Mouse (Mus musculus) CD8-positive naive resting alpha-beta T cell, adult 2 months (primary cell): ENCODE data around the gene Cdt1.

Experiments used
- DNase-seq, 2 experiments: peaks; one replicate each; pipeline ENCODE4 v3.0.0; 2022; ENCODE audit warnings: low read depth in 2 of 2, low spot score in 2 of 2

The Cdt1 gene

DNA sequence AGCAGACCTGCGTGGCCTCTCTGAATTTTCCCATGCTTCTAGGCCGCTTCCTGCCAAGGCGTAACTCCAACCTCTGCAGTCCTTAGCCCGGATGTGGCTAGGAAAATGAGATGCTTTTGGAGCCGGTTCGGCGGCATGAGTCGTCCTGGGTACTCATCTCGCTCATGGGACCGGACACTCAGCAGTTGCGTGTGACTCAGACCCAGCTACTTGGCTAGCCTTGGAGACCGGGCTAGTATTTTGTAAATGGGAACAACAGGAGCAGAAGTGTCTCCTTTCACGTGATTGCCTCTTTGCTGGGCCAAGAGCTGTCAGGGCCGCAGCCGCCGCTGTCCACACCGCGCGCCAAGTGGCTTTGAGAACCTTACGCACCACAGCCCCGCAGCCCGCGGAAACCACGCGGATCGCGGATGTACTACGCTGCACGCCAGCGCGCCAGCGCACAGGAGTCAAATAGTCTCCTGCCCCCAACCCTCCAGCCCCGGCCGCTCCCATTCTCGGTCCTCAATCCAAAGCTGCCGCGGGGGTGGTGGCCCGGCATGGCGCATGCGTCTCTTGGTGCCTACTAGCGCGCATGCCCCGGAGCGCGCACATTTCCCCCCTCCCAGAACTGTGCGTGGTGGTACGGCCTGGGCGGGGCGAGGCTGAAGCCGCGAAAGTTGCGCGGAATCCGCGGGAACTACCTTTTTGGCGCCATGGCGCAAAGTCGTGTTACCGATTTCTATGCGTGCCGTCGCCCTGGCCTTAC lies at the start of gene Cdt1:
Gene Cdt1 (plus strand): TSS at position 655 of the 748 bp plus-strand sequence.
- peak; percentile 91 to 93 for DNase-seq

DNA sequence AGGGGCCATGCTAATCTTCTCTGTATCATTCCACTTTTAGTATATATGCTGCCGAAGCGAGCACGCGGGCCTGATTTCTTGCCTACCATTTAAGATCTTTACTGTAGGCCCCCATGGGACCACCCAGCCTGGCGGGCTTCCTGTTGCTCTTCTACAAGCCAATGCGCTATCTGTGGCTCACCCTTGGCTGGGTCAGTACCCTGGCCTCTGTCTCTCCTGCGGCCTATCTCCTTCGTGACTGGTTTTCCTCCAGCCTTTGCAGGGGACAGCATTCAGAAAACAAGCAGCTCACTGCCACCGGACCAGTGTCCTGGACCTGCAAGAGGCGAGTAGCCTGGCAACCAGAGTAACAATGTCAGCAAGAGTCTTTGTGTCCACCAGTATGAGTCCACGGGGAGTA lies 47.2 kb upstream of the Cdt1 start:
- DNase-seq = no peak

DNA sequence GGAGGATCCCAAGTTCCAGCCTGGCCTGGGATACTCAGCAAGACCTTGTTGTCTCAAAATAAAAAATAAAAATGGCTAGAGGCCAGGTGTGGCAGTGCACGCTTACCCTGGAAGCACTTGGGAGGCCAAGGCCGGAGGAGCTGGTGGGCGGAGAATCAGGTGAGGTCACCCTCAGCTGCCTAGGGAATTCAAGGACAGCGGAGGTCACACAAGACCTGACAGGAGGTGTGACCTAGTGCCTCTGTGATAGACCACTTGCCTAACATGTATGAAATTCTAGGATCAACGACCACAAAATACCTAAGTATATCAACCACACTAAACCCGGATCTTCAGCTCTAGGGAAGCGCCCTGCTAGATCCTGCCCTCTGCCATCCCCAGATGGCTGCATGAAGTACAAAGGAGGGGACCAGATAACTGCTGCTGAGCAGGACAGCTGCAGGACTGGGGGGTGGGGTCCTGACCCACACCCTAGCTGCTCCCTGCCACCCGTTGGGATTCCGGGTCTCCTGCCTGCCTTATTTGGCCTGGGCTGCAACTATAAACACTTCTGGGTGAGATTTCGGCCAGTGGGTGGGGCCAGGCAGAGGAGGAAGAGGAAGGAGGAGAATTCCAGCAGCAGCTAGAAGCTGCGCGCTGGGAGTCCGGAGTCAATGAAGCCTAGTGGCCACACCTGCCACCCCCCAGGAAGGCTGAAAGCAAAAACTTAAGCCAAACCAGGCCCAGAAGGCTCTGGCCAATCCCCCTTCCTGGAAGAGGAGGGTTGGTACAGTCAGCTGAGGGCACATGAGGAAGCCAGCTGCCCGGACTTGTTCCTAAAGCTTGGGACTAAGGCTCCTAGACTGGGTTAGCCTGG lies 44.8 kb upstream of the Cdt1 start:
- DNase-seq = no peak

DNA sequence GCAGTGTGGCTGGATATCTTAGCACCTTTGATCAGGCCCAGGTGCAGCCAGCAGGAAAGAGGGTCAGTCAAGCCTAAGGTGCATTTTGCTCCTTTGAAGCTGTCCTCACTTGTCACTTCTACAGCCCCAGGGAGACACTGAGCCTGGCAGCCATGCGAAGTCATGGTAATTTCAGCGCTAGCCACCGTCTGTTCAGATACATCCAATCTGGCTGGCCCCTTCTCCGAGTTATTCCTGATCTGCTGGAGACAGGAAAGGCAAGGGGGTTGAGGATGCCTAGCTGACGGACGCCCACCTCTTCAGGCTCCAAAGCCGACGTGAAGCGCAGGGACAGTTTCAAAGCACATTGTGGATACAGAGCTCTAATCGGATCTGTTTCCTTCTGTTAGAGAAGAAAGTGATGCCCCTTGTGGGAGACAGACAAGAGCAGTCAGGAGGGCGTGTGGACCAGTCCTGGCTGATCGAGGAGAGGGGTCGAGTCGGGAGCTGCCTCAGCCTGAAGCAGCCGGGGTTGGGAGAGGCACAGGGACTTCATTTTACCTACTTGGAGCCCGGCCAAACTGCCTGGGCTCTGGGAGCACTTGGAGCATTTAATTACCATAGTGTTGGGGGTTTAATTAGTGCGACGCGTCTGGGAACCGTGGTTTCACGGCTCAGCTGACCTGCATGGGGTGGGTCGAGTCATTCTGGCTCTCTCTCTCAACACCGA lies 44.0 kb upstream of the Cdt1 start:
- no peak for DNase-seq

DNA sequence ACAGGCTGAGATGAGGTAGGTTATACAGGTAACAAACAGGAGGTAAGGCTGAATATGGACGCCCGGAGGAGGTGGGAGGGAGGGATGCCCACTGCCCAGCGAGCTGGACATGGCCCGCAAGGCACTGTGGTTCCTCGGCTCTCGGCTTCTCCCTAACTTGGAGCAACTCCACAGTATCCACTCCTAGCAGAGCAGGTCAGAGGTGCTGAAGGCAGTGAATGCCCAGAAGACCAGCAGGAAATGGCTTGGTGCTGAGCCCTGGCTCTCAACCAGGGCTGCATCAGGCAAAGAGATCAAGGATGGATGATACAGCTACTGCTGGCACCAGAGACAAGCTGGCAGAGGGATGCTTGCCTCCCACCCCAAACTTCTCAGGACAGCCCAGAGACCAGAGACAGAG lies 43.3 kb upstream of the Cdt1 start:
- DNase-seq = no peak

DNA sequence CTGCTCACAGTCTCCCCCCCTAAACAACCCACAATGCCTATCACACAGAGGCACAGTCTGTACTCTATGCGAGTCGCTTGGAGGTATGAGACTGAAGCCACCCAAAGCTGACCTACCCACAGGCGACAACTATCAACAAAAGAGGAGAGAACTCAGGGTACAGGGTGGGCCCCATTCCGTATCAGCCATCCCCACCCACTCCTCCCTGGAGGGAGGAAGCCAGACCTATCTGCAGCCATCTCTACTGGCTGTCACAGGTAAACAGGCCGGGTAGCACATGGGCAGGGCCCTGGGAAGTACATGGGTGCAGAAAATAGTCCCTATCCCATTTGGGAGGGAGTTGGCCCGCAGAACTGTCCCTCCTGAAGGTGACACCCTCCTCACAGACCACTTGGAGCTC lies 42.8 kb upstream of the Cdt1 start:
- DNase-seq = no peak

DNA sequence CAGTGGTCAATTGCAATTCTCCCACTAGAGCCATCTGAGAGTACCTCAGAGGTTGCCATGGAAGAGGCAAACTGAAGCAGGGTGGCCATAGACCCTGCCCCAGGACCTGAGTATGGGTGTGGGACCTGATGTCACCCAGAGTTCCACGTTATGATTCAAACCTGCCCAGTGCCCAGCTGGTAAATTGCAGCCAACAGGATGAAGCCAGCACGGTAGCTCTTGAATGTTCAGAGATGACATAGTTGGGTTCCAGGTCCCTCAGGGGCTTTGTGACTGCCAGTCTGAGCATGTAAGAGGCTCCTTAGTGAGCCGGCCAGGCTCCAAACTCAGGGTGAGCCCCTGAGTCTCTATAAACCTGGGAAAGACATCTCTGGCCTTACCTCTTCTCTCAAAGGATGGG lies 41.7 kb upstream of the Cdt1 start:
- DNase-seq = no peak

DNA sequence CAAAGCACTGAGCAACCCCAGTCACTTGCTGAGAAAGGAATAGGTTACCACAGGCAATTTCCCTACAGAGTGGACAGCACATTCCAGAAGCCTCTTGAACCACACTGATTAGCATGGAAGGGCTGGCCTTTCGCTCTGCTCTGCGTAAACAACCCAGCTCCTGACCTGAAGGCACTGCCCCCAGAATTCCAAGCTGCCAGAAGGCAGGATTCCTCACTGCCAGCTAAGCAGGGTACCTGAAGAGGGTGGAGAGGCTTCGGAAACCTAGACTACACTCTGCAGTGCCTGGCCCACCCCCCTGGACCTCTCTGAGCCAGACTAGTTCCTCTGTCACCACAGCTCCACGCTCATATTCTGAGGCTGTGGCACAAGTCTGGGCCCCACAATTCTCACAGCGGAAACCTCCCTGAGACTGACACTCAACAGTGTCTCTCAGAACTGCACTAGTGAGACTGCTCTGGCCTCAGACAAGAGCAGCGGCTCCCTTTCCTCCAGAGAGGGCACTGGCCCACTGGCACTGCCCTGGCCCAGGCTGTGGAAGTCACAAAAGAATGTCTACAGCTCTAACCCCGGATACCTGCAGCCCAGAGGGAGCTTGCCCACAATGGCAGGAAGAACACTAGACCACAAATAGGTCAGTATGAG lies 41.2 kb upstream of the Cdt1 start:
- no peak for DNase-seq

DNA sequence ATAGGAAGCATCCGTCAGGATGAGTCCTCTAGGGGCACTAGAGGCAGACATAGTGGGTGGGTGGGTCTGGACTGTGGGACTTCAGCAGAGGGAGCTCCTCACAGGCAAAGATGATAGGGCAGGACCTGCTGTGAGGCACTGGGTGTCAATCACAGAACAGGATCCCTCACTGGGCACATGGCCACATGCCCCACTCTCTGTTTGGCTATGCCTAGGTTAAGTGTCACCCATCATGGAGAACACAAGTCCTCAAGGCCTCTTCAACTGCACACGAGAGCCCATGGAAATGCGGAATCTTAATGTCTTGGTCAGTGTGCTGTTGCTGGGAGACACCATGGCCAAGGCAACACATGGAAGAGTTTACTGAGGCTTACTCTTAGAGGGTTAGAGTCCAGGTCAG lies 39.9 kb upstream of the Cdt1 start:
- DNase-seq = no peak

DNA sequence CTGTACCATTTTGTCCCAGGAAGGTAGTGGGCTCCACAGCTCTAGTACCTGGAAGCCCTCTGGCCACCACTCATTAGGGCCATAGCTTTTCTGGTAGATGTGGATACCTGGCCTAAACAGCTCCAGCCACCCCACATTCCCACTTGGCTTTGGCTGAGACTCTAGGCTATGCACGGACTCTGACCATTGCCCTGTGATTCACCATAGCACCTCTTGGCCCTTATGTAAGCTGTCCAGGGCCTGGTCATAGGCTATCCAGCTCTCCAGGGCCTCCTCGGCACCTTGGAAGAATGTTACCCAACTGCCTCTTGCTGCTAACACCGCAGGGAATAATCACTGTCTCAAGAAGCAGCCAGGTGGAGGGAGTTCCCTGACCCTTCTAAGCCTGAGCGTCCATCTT lies 38.7 kb upstream of the Cdt1 start:
- DNase-seq = no peak

DNA sequence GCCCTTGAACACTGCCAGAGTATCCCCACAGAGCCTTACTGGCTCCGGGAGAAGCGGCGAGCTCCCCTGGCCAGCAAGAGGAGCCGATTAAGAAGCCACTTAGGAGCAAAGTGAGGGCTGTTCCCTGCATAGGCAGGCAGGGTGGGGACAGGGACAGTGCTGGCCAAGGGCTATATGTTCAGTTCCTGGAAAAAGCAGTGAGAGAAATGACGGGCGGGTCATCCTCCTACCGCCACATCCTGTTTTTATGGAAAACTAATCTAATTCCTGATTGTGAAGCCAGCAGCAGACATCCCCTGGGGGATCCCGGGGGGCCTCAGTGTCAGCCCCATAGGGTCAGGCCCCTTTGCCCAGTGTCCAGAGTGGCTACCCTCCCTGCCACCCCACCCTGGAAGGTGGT lies 36.5 kb upstream of the Cdt1 start:
- no peak for DNase-seq

DNA sequence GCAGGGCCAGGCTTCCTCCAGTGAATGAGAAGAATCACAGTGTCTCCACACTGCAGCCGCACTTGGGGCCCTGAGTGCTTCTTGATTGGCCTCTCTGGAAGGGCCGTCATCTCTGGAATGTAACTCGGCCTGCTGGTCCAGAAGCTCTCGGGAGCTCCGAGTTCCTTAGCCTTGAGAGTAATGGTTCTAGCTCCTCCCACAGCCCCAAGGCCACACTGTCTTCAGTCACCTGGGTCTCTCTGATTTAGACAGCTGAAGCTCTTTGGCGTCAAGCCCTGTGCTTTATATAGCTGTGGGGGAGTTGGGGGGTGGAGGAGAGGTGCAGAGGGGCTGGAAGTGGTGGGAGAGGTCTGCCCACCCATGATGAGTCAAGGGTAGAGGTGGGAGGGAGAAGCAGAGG lies 30.8 kb upstream of the Cdt1 start:
- no peak for DNase-seq

DNA sequence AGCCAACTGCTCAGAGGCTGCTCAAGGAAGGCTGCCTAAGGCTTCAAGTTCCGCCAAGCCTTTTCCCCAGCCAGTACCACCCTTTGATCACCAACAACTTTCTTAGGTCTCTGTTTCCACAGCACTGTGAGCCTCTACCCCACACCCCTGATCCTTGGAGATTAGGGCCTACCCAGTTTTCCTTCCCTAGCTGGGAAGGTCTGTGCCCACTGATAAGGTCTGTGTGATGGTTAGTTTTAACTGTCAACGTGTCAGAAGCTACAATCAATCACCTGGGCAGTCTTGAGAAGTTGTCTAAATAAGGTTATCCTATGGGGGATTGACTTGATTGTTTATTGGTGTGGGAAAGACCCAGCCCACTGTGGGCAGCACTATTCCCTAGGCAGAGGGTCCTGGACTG lies 30.0 kb upstream of the Cdt1 start:
- DNase-seq = no peak

DNA sequence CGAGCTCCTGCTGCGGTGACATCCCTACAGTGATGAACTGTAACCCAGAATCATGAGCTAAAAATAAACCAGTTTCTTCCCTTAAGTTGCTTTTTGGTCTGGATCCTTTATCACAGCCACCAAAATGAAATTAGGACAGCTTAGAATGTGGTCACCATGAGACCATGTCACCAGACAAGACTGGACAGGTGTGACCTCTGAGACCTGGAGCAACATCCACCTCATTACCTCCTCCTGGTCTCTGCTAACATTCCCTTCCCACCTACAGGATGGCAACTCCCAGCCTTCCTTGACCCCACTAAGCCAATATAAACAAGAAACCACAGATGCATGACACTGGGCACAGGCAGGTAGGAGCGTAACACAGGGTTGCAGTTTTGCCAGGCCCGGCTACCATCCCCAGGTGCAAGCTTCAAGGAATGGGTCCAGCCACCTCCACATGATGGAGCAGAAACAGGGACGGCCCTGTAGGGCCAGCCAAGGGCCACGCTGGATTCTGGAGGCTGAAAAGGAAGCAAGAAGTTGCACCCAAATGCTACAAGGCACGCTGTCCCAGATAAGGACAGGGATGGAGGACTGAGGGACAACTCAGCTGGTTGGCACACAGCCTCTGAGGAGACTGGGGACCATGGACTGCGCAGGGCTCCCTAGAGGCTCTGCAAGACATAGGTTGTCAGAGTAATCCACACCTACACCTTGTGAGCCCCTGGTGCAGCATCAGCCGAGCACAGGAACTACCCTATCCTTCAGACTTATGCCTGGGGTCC lies 29.3 kb upstream of the Cdt1 start:
- no peak for DNase-seq

DNA sequence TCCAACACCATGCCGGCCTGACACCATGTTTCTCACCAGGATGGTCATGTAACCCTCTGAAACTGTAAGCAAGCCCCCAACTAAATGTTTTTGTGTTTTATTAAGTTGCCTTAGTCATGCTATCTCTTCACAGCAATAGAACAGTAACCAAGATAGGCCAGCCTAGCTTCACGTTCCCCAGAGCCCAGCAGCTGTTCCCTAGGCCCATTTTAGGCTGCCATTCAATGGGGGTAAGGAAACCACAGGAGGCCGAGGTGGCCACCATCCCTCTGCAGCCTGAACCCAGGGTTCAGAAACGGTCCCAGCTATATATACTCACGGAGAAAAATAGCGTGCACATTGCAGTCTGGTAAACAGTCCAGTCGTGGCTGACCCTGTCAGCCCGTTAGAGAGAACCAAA lies 23.7 kb upstream of the Cdt1 start:
- DNase-seq = no peak

DNA sequence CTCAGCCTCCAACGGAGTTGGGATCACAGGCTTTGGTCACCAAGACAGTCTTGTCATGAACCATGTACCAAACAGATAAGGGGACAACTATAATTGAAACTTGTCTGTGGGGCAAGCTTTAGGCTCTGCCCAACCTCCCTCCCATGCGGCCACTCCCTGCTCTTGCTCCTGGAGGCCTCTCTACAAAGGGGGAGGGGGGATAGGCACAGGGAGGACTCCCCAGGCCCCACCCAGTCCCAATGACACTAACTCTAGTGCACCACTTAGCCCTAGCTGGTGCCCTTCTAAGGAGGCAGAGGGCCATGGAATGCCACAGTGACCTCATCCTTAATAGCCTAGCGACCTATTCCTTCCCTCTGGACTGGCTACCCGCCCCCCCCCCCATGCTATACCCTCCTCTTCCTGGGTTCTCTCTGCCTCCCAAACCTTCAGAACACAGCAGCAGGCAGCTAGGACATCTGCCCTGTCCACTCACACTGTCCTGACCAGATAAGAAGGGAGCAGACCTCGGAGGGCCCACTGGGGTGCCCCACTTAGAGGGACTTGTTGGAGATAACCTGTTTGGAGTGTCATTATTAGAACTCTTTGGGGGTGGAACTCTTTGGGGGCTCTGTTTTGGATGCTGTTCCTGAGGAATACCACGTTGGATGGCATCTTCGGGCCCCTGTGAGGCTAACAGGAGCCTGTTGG lies 21.6 kb upstream of the Cdt1 start:
- no peak for DNase-seq

DNA sequence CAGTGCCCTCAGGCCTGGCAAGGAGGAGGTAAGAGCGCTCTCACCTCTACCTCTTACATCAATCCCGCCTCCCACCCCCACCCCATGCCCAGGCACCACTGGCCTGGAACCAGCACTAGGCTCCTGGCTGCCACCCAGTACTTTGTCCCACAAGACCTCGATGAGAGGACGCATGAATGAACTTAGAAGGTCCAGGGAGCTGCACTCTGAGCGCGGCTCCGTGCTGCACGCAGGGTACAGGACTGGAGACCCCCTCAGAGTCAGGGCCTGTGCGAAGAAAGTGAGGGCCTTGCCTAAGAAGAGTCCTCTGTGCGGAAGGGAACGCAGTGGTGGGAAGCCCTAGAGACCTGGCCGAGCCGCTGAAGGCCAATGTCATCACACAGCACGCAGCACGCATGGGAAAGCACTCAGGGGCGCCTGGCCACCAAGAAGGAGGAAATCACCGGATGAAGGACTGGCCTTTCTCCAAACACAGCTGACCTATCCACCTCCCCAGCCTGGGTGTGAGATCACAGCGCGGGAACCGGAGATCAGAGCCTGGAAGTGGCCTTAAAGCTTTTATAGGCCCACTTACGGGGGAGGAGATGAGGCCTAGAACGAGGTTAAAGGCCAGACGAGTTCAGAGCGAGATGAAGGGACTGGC lies 20.9 kb upstream of the Cdt1 start:
- no peak for DNase-seq

DNA sequence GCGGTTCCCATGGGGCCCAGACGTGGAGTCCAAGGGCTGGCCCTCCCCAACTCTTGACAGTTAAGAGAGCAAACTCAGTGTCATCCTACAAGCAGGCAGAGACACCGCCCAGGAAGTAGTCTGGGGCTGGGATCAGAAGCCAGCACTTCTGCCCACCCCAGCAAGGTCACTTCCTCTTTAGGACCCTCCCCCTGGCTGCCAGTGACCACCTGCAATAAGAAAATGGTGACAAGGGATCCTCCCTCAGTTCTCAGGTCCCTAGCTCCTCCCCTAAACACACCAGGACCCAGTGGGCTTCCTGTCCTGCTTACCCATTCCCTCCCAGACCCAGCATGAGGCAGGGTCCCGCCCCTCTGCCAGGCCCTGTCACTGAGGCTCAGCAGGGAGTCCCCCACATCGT lies 20.0 kb upstream of the Cdt1 start:
- peak; percentile 51 to 57 for DNase-seq

DNA sequence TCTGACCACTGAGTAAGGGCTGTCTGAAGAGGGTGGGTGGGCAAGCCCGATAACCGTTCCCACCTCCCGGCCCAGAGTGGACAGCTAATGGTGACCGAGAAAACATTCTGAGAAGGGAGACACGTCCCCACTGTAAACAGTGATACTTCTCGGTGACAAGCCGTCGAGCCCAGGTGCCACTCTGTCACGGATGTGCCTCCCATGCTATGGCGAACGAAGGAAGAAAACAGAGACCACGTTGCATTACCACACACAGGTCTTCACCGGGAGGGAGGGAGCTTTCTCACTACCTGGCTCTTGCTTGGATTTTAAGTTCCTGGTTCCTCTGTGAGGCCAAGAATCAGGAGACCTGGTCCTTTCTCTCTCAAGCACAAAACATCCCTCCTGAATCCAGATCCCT lies 19.5 kb upstream of the Cdt1 start:
- DNase-seq = no peak
